Mouse (Mus musculus): ENCODE measurements around the gene Gsn. TPM values are rescaled to one million over a fixed set of nuclear protein-coding genes. Genes with fewer than 3 reads are reported as not detected.
A peak's percentile ranks its signal among the peaks of the same experiment; 100 is the strongest.

Gsn gene
- polyA plus RNA-seq, 1 experiment from 2014 or later: 177 TPM

DNA sequence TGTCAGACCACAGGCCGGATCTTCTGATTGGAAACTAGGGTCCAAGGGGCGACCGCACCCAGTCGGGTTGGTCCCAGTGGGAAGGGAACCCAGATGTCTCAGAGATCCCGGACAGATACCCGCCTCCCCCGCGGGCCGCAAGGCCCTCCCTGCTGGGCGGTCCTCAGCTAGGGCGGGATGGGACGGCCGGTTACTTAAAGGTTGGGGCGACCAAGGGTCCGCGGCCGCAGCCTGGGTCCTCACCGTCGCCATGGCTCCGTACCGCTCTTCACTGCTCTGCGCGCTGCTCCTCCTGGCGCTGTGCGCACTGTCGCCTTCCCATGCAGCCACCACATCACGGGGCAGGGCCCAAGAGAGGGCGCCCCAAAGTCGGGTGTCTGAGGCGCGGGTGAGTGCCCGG lies 26.0 kb downstream of the Gsn start:
- Histone ChIP-seq H3K27ac (ENCODE audit: low read length) (no peak overlapping the region), H3K27me3 (replicated peaks; ENCODE audit: control insufficient read depth, insufficient read depth, low read length) (no peaks in the 10 kb centered on the region), H3K9ac (ENCODE audit: low read depth, low read length) (peak overlapping the region; percentile 67), H3K9me3 (ENCODE audit: control insufficient read depth, low read length) (no peaks in the 10 kb centered on the region), H3K4me3 (ENCODE audit: low read length) (peak overlapping the region; percentile 55), H3K4me1 (ENCODE audit: control insufficient read depth, insufficient read depth, low read length) (peaks cover 18% of the 10 kb centered on the region), H3K4me2 (ENCODE audit: low read depth, low read length) (peak overlapping the region; percentile 87), H3K36me3 (ENCODE audit: control insufficient read depth, insufficient read depth, low read length) (no peaks in the 10 kb centered on the region)
- 5% methylated on average over 32 of the region's 32 CpGs for WGBS
- peak; percentile 83 for ATAC-seq

DNA sequence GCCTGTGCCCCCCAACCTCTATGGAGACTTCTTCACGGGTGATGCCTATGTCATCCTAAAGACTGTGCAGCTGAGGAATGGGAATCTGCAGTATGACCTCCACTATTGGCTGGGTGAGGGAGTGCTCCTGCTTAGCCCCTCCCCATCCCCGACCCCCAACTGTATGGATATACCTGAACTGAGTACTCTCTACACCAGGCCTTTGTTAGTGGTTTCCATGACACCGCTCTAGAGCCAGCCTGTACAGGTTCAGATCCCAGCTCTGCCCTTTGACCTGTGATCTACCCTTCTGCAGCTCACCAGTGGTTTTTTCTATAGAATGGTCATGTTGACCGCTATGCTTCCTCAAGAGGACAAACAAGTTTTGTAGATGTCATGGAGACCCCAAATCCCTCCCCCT lies 27.8 kb downstream of the Gsn start:
- no peak for ATAC-seq
- Histone ChIP-seq H3K9ac (ENCODE audit: low read depth, low read length) (no peak overlapping the region), H3K4me1 (ENCODE audit: control insufficient read depth, insufficient read depth, low read length) (peaks cover 17% of the 10 kb centered on the region), H3K4me2 (ENCODE audit: low read depth, low read length) (no peak overlapping the region), H3K36me3 (ENCODE audit: control insufficient read depth, insufficient read depth, low read length) (no peaks in the 10 kb centered on the region), H3K9me3 (ENCODE audit: control insufficient read depth, low read length) (no peaks in the 10 kb centered on the region), H3K27me3 (replicated peaks; ENCODE audit: control insufficient read depth, insufficient read depth, low read length) (no peaks in the 10 kb centered on the region), H3K4me3 (ENCODE audit: low read length) (no peak overlapping the region), H3K27ac (ENCODE audit: low read length) (no peak overlapping the region)
- WGBS: 79% methylated on average over 4 of the region's 4 CpGs

DNA sequence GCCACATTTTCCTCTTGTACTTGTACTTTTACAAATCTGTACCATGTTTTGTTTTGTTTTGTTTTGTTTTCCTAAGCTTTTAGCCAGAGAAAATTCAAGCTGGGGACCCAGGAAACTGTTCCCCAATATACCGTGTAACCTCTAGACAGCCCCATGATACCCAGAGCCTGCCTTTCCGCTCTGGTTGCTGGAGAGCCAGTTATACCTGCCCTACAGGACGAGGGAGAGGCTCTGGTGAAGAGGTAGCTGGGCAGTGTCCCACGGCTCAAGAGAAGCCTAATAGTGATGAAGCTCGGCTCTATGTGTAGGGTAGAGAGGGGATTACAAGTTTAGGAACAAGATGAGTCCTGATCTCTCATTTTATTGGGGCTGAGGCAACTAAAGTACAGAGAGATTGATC lies 29.0 kb downstream of the Gsn start:
- no peaks in the 10 kb centered on the region for H3K36me3 ChIP-seq (ENCODE audit: control insufficient read depth, insufficient read depth, low read length)
- H3K27ac ChIP-seq (ENCODE audit: low read length): no peak overlapping the region
- H3K27me3 ChIP-seq (replicated peaks; ENCODE audit: control insufficient read depth, insufficient read depth, low read length): no peaks in the 10 kb centered on the region
- H3K4me2 ChIP-seq (ENCODE audit: low read depth, low read length): no peak overlapping the region
- H3K4me1 ChIP-seq (ENCODE audit: control insufficient read depth, insufficient read depth, low read length): peaks cover 17% of the 10 kb centered on the region
- no peak overlapping the region for H3K9ac ChIP-seq (ENCODE audit: low read depth, low read length)
- no peak for ATAC-seq
- no peaks in the 10 kb centered on the region for H3K9me3 ChIP-seq (ENCODE audit: control insufficient read depth, low read length)
- 83% methylated on average over 5 of the region's 5 CpGs for WGBS
- no peak overlapping the region for H3K4me3 ChIP-seq (ENCODE audit: low read length)

DNA sequence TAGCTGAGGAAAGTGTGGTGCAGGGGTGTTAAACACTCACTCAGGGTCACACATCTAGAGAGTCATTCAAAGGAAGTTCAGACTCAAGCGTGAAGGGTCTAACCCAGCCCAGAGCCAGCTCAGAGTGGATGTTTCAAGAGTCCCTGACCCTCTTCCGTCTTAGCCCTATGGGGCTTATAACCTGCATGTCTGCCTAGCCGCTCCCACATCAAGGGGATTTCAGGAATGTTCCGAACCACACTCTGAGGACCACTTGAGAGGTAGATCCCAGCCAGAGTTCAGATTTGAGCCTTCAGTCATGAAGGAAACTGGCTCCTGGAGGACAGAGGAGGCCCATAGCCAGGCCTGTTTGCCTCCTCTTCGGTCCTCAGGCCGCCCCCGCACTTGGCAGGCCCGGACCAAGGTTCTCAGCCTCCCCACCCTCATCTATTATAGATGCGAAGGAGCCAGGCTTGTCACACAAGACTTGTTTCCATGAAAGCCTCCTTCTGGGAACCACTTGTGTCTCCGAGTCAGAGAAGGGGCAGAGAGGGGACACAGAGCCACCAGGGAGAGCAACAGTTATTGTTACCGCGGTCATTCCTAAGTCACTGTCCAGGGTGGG lies 30.9 kb downstream of the Gsn start:
- Histone ChIP-seq H3K9me3 (ENCODE audit: control insufficient read depth, low read length) (no peaks in the 10 kb centered on the region), H3K9ac (ENCODE audit: low read depth, low read length) (no peak overlapping the region), H3K27ac (ENCODE audit: low read length) (no peak overlapping the region), H3K4me3 (ENCODE audit: low read length) (no peak overlapping the region), H3K4me1 (ENCODE audit: control insufficient read depth, insufficient read depth, low read length) (peaks cover 10% of the 10 kb centered on the region), H3K4me2 (ENCODE audit: low read depth, low read length) (no peak overlapping the region), H3K27me3 (replicated peaks; ENCODE audit: control insufficient read depth, insufficient read depth, low read length) (no peaks in the 10 kb centered on the region), H3K36me3 (ENCODE audit: control insufficient read depth, insufficient read depth, low read length) (no peaks in the 10 kb centered on the region)
- no peak for ATAC-seq
- 86% methylated on average over 12 of the region's 12 CpGs for WGBS

DNA sequence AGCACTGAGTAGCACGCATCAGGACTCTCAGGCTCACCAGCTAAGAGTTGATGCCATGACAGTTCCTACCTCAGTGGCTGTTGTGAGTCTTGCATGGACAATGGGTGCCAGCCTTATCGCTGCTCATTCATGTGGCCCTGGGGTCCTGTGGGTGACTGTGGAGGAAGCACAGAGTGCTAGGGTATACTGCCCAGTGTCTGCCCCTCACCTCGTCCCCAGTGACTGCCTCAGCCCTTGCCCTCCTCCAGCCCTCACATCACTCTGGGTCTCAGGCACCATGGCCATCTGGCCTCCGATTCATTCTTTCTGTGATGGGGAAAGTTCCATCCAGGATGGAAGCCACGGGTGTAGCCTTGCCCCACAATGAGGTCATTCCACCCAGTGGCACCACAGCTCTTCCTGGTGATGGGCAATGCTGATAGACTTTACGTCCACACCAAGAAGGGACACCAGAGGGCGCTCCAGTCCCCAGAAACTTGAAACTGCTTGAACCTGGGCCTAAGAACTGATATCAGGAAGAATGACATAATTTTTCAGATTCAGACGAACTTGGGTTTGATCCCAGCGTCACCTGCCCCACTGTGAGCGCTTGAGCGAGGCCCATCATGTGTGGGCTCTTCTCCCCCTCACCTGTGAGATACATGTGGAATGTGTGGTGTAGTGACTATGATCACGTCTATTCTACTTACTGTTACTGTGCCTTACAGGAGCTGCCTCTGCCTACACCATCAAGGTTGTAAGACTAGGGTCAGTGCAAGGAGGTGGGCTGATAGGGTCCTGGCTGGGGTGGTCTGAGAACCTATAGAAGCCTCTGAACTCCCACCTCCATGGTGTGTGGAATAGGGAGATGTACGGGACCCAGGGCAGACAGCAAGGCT lies 32.8 kb downstream of the Gsn start:
- 43% methylated on average over 13 of the region's 13 CpGs for WGBS
- Histone ChIP-seq H3K36me3 (ENCODE audit: control insufficient read depth, insufficient read depth, low read length) (no peaks in the 10 kb centered on the region), H3K4me3 (ENCODE audit: low read length) (no peak overlapping the region), H3K9me3 (ENCODE audit: control insufficient read depth, low read length) (no peaks in the 10 kb centered on the region), H3K27me3 (replicated peaks; ENCODE audit: control insufficient read depth, insufficient read depth, low read length) (no peaks in the 10 kb centered on the region), H3K9ac (ENCODE audit: low read depth, low read length) (no peak overlapping the region), H3K27ac (ENCODE audit: low read length) (no peak overlapping the region), H3K4me1 (ENCODE audit: control insufficient read depth, insufficient read depth, low read length) (no peaks in the 10 kb centered on the region; the same call in 1 of the 2 replicates), H3K4me2 (ENCODE audit: low read depth, low read length) (no peak overlapping the region)
- ATAC-seq: peak; percentile 57

DNA sequence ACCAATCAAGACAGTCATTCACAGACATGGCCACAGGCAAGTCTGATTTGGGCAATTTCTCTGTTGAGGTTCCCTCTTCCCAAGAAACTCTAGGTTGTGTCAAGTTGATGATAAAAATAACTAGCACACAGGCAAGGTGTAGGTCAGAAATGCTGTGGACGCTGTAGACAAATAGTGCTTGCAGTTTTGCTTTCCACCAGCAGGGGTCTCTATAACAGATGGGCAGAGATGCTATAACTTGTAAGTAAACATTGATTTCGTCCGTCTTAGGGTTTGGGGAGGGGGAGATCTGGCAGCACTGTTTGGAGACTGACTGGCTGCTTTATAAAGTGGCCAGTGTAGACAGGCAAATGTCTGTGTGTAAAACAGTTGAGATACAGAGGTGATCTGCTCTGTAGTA lies 35.7 kb downstream of the Gsn start:
- no peak overlapping the region for H3K27ac ChIP-seq (ENCODE audit: low read length)
- WGBS: 14% methylated on average over 3 of the region's 3 CpGs

DNA sequence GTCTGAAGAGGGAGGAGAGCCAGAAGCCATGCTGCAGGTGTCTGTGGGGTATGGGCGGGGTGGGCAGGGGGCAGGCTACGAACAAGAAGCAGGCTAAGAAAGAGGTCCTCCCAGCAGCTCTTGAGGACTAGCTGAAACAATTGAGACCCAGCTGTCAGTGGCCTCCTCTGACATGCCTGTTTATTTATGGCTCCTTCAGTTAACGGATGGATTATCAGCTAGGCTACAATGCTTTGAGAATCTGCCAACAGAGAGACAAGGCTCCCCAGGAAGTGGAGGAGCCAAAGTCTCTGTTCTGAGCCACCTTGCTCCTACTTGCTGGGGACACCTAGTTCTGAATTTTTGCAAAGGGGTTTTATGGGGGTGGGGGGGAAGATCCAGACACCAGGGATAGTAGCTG lies 36.5 kb downstream of the Gsn start:
- no peak for ATAC-seq
- no peaks in the 10 kb centered on the region for H3K36me3 ChIP-seq (ENCODE audit: control insufficient read depth, insufficient read depth, low read length)
- WGBS: 55% methylated on average over 3 of the region's 3 CpGs

More for the DNA sequence above, 35.7 kb downstream of the Gsn start:
- H3K4me3 ChIP-seq (ENCODE audit: low read length): no peak overlapping the region
- H3K4me1 ChIP-seq (ENCODE audit: control insufficient read depth, insufficient read depth, low read length): no peaks in the 10 kb centered on the region
- H3K4me2 ChIP-seq (ENCODE audit: low read depth, low read length): no peak overlapping the region
- H3K9me3 ChIP-seq (ENCODE audit: control insufficient read depth, low read length): no peaks in the 10 kb centered on the region
- no peaks in the 10 kb centered on the region for H3K36me3 ChIP-seq (ENCODE audit: control insufficient read depth, insufficient read depth, low read length)
- no peak overlapping the region for H3K9ac ChIP-seq (ENCODE audit: low read depth, low read length)
- no peaks in the 10 kb centered on the region for H3K27me3 ChIP-seq (replicated peaks; ENCODE audit: control insufficient read depth, insufficient read depth, low read length)
- no peak for ATAC-seq

DNA sequence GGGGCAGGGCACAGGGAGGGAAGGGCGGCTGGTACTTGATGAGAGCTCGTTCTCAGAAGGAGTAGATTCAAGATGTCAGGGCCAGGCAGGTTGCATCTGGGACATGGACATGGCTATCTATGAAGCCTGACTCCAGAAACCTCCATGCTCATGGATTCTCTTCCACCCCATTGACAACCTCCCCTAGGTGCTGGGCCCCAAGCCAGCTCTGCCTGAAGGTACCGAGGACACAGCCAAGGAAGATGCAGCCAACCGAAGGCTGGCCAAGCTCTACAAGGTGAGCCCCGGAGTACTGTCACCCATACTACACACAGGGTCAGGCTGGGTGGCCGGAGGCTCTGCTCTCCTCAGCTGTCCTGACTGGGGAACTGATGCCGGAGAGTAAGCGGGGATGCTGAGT lies 37.1 kb downstream of the Gsn start:
- Histone ChIP-seq H3K9ac (ENCODE audit: low read depth, low read length) (no peak overlapping the region), H3K4me2 (ENCODE audit: low read depth, low read length) (no peak overlapping the region), H3K36me3 (ENCODE audit: control insufficient read depth, insufficient read depth, low read length) (no peaks in the 10 kb centered on the region), H3K9me3 (ENCODE audit: control insufficient read depth, low read length) (no peaks in the 10 kb centered on the region), H3K27me3 (replicated peaks; ENCODE audit: control insufficient read depth, insufficient read depth, low read length) (no peaks in the 10 kb centered on the region), H3K4me3 (ENCODE audit: low read length) (no peak overlapping the region), H3K27ac (ENCODE audit: low read length) (no peak overlapping the region), H3K4me1 (ENCODE audit: control insufficient read depth, insufficient read depth, low read length) (0 out of 2 replicates have a peak, but pooled peaks cover 3% of the 10 kb centered on the region)
- no peak for ATAC-seq
- WGBS: 83% methylated on average over 8 of the region's 8 CpGs

More for the DNA sequence above, 36.5 kb downstream of the Gsn start:
- Histone ChIP-seq H3K27me3 (replicated peaks; ENCODE audit: control insufficient read depth, insufficient read depth, low read length) (no peaks in the 10 kb centered on the region), H3K9ac (ENCODE audit: low read depth, low read length) (no peak overlapping the region), H3K4me1 (ENCODE audit: control insufficient read depth, insufficient read depth, low read length) (no peaks in the 10 kb centered on the region), H3K4me3 (ENCODE audit: low read length) (no peak overlapping the region), H3K4me2 (ENCODE audit: low read depth, low read length) (no peak overlapping the region), H3K27ac (ENCODE audit: low read length) (no peak overlapping the region), H3K9me3 (ENCODE audit: control insufficient read depth, low read length) (no peaks in the 10 kb centered on the region)

DNA sequence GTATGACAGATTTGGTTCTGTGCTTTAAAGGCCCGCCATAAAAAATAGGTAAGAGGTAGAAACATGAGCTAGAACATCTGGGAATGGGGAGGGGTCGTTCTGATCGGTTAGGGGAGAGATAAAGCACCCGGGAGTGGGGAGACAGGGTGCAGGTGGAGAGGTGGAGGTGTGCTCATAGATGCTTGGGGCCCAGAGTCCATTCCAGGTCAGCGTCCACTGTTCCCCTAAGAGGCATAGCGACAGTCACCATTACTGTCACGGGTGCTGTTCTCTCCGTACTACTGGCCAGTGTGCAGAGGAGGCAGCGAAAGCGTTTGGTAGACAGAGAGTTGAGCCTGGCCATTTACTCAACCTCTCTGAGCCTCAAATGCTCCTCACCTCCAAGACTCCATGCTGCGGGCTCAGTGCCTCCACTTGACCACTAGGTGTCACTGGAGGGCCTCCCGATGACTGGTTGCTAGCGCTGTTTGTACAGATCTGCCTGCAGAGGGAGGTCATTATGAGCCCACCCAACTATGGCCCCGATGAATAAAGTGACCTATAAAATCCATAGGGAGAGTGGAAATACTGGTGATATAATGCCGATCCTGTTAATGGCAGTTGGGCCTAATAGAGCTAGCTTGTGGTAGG lies 41.6 kb downstream of the Gsn start:
- Histone ChIP-seq H3K36me3 (ENCODE audit: control insufficient read depth, insufficient read depth, low read length) (no peaks in the 10 kb centered on the region), H3K4me2 (ENCODE audit: low read depth, low read length) (no peak overlapping the region), H3K9ac (ENCODE audit: low read depth, low read length) (no peak overlapping the region), H3K9me3 (ENCODE audit: control insufficient read depth, low read length) (no peaks in the 10 kb centered on the region), H3K4me1 (ENCODE audit: control insufficient read depth, insufficient read depth, low read length) (peaks cover 12% of the 10 kb centered on the region), H3K27me3 (replicated peaks; ENCODE audit: control insufficient read depth, insufficient read depth, low read length) (no peaks in the 10 kb centered on the region), H3K4me3 (ENCODE audit: low read length) (no peak overlapping the region), H3K27ac (ENCODE audit: low read length) (no peak overlapping the region)
- peak; percentile 51; the same call in 1 of the 2 replicates for ATAC-seq
- 24% methylated on average over 15 of the region's 15 CpGs for WGBS

Data from intestine, embryonic 16.5 days (tissue).